Comparison of ENCODE assay signal across 13 mouse cellular contexts in the genomic region with DNA sequence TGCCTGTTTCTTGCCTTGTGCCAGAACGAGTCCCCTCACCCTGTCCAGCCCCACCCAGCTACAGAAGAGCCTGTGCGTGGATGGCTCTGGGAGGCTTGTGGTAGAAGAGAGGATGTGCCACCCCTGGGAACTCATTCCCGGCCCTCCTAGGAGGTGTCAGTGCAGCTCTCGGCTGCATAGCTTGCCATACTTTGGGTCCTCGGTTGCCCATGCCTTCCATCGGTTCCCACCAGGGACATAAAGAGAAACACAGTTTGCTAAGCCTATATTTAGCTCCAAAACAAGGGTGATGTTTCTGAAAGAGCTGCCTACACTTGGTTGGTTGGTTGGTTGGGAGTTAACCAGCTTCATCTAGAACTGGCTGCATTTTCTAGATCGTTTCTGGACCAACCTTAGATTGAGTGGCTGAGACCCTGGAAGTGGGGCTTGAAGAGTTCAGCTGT. TPM values are rescaled to one million over a fixed set of nuclear protein-coding genes. Genes with fewer than 3 reads are reported as not detected.
DNase-seq lines count a peak whose midpoint lies in the region; ATAC-seq and TF ChIP-seq lines count a peak whose summit lies in the region.
"Had no signal": no experiment of that assay in that cellular context is flagged by ENCODE, and none has a peak within 500 bp of the region (broad histone marks: within the 10 kb centered on the region; RNA-seq: fewer than 3 reads in every experiment).

No protein-coding gene starts in this region.

- H3K4me2 ChIP-seq in kidney, postnatal 0 days (ENCODE audit: low read length): peak overlapping the region; percentile 77; the same call in 1 of the 2 replicates
- H3K4me2 ChIP-seq in hindbrain, embryonic 11.5 days (replicated peaks; ENCODE audit: low read depth, low read length): peak overlapping the region; percentile 70
- H3K4me2 ChIP-seq in midbrain, embryonic 16.5 days (ENCODE audit: low read length): peak overlapping the region; percentile 68
- H3K4me2 ChIP-seq: heart, embryonic 11.5 days; liver, embryonic 15.5 days had no signal

- no peak overlapping the region for H3K27ac ChIP-seq in kidney, postnatal 0 days
- H3K27ac ChIP-seq in embryonic facial prominence, embryonic 10.5 days (replicated peaks): no peak overlapping the region
- no peak overlapping the region for H3K27ac ChIP-seq in hindbrain, embryonic 11.5 days (ENCODE audit: low read depth, low read length)
- peak overlapping the region; percentile 83 for H3K27ac ChIP-seq in midbrain, embryonic 16.5 days (ENCODE audit: low read length)
- H3K27ac ChIP-seq: intestine, embryonic 15.5 days; liver, embryonic 15.5 days had no signal

- 9% methylated on average over 7 of the region's 7 CpGs for WGBS in kidney, postnatal 0 days
- 10% methylated on average over 7 of the region's 7 CpGs for WGBS in embryonic facial prominence, embryonic 10.5 days
- 6% methylated on average over 7 of the region's 7 CpGs for WGBS in hindbrain, embryonic 11.5 days
- 8% methylated on average over 7 of the region's 7 CpGs for WGBS in midbrain, embryonic 16.5 days

- ATAC-seq in kidney, postnatal 0 days (replicated peaks; ENCODE audit: low FRiP score, low read depth): no peak
- ATAC-seq in hindbrain, embryonic 11.5 days (ENCODE audit: low FRiP score): no peak
- no peak for ATAC-seq in midbrain, embryonic 16.5 days
- ATAC-seq: intestine, embryonic 15.5 days had no signal

- H3K27me3 ChIP-seq in kidney, postnatal 0 days (ENCODE audit: insufficient read depth, low read length): peaks cover 36% of the 10 kb centered on the region
- H3K27me3 ChIP-seq in embryonic facial prominence, embryonic 10.5 days (replicated peaks; ENCODE audit: low read depth, poor library complexity, severe bottlenecking): peaks cover 90% of the 10 kb centered on the region
- H3K27me3 ChIP-seq in hindbrain, embryonic 11.5 days (ENCODE audit: control insufficient read depth, insufficient read depth, low read length): peaks cover 40% of the 10 kb centered on the region
- H3K27me3 ChIP-seq in midbrain, embryonic 16.5 days (ENCODE audit: control insufficient read depth, insufficient read depth, low read depth, low read length): no peaks in the 10 kb centered on the region; the same call in none of the 2 replicates

- no peak overlapping the region for H3K9ac ChIP-seq in kidney, postnatal 0 days (ENCODE audit: low read depth, low read length)
- H3K9ac ChIP-seq in hindbrain, embryonic 11.5 days (ENCODE audit: low read depth, low read length): no peak overlapping the region
- peak overlapping the region; percentile 81 for H3K9ac ChIP-seq in midbrain, embryonic 16.5 days (ENCODE audit: low read depth, low read length)
- H3K9ac ChIP-seq: intestine, embryonic 15.5 days; liver, embryonic 15.5 days had no signal

- no peaks in the 10 kb centered on the region for H3K9me3 ChIP-seq in kidney, postnatal 0 days (replicated peaks; ENCODE audit: low read length)
- H3K9me3 ChIP-seq in embryonic facial prominence, embryonic 10.5 days: 0 out of 2 replicates have a peak, but pooled peaks cover 2% of the 10 kb centered on the region
- no peaks in the 10 kb centered on the region for H3K9me3 ChIP-seq in hindbrain, embryonic 11.5 days (ENCODE audit: control insufficient read depth, low read length)
- no peaks in the 10 kb centered on the region for H3K9me3 ChIP-seq in midbrain, embryonic 16.5 days (replicated peaks; ENCODE audit: control insufficient read depth, low read length, poor library complexity, severe bottlenecking)
- H3K9me3 ChIP-seq: intestine, embryonic 15.5 days; liver, embryonic 15.5 days had no signal

- TF ChIP-seq CTCF in kidney, postnatal 0 days (IDR thresholded peaks at IDR 0.05; ENCODE audit: low read depth): no peak

- H3K4me3 ChIP-seq in kidney, postnatal 0 days (replicated peaks; ENCODE audit: low read depth, low read length): no peak overlapping the region
- H3K4me3 ChIP-seq in embryonic facial prominence, embryonic 10.5 days: peak overlapping the region; percentile 66
- no peak overlapping the region; the same call in 1 of the 2 replicates for H3K4me3 ChIP-seq in hindbrain, embryonic 11.5 days (ENCODE audit: low read depth, low read length)
- H3K4me3 ChIP-seq in midbrain, embryonic 16.5 days (ENCODE audit: low read depth, low read length): peak overlapping the region; percentile 65
- H3K4me3 ChIP-seq: intestine, embryonic 15.5 days; liver, embryonic 15.5 days had no signal

- no peaks in the 10 kb centered on the region for H3K36me3 ChIP-seq in kidney, postnatal 0 days (ENCODE audit: insufficient read depth, low read length)
- H3K36me3 ChIP-seq in embryonic facial prominence, embryonic 10.5 days (replicated peaks): no peaks in the 10 kb centered on the region
- H3K36me3 ChIP-seq in hindbrain, embryonic 11.5 days (ENCODE audit: control insufficient read depth, insufficient read depth, low read length): no peaks in the 10 kb centered on the region
- H3K36me3 ChIP-seq in midbrain, embryonic 16.5 days (ENCODE audit: control insufficient read depth, insufficient read depth, low read length): no peaks in the 10 kb centered on the region
- H3K36me3 ChIP-seq: intestine, embryonic 15.5 days; liver, embryonic 15.5 days had no signal

- DNase-seq in kidney, postnatal 0 days (ENCODE audit: low spot score): no peak
- no peak for DNase-seq in kidney, postnatal 25 days
- no peak for DNase-seq in embryonic facial prominence, embryonic 10.5 days (ENCODE audit: low spot score)
- no peak for DNase-seq in hindbrain, embryonic 11.5 days (ENCODE audit: low spot score)
- no peak for DNase-seq in gastrocnemius, adult 18-20 months (ENCODE audit: low spot score)
- DNase-seq in cerebellum, adult 11 months: no peak
- DNase-seq in testis, postnatal 14 days (ENCODE audit: low spot score): no peak
- DNase-seq: adrenal gland, adult 2 months; thymus, postnatal 14 days had no signal

- H3K4me1 ChIP-seq in kidney, postnatal 0 days (replicated peaks; ENCODE audit: insufficient read depth, low read length): peaks cover 14% of the 10 kb centered on the region
- H3K4me1 ChIP-seq in embryonic facial prominence, embryonic 10.5 days: peaks cover 40% of the 10 kb centered on the region
- H3K4me1 ChIP-seq in hindbrain, embryonic 11.5 days (replicated peaks; ENCODE audit: control insufficient read depth, insufficient read depth, low read length): peaks cover 5% of the 10 kb centered on the region
- H3K4me1 ChIP-seq in midbrain, embryonic 16.5 days (ENCODE audit: control insufficient read depth, insufficient read depth, low read length): peaks cover 26% of the 10 kb centered on the region; the same call in 1 of the 2 replicates
- H3K4me1 ChIP-seq: liver, embryonic 15.5 days had no signal

RNA-seq across cellular contexts. Expression of a gene that starts 2.6 kb away (rescaled TPM):
- 0.27 and 0.28 TPM in 2 replicates for polyA plus RNA-seq in kidney, postnatal 0 days (2015; fragmentation: Nextera tagmentation; extraction: Ambion mirVana)
- 0.23 and 0.34 TPM in 2 replicates for polyA plus RNA-seq in embryonic facial prominence, embryonic 10.5 days (2016; fragmentation: Nextera tagmentation; extraction: Ambion mirVana)
- polyA plus RNA-seq in hindbrain, embryonic 11.5 days (2014; fragmentation: Nextera tagmentation; extraction: Ambion mirVana): 0.70 and 0.74 TPM in 2 replicates
- polyA plus RNA-seq in midbrain, embryonic 16.5 days (2015; fragmentation: Nextera tagmentation; extraction: Ambion mirVana): 5.5 and 6.6 TPM in 2 replicates
- 1 to 10 TPM; 1.7 to 5.7 TPM for total RNA-seq in gastrocnemius, adult 18-20 months (2021)
- polyA plus RNA-seq: liver, embryonic 15.5 days had no signal

RNA-seq across cellular contexts. Expression of a gene that starts 58.6 kb away (rescaled TPM):
- polyA plus RNA-seq in kidney, postnatal 0 days (2015; fragmentation: Nextera tagmentation; extraction: Ambion mirVana): 22.0 and 25.5 TPM in 2 replicates
- 51.2 and 60.1 TPM in 2 replicates for polyA plus RNA-seq in embryonic facial prominence, embryonic 10.5 days (2016; fragmentation: Nextera tagmentation; extraction: Ambion mirVana)
- polyA plus RNA-seq in hindbrain, embryonic 11.5 days (2014; fragmentation: Nextera tagmentation; extraction: Ambion mirVana): 48.6 and 50.1 TPM in 2 replicates
- polyA plus RNA-seq in midbrain, embryonic 16.5 days (2015; fragmentation: Nextera tagmentation; extraction: Ambion mirVana): 100 and 125 TPM in 2 replicates
- 1 to 10 TPM; 2.4 to 5.0 TPM for total RNA-seq in gastrocnemius, adult 18-20 months (2021)

Comparison
In these comparisons a context has a peak if more than half of its experiments do, and no peak if none do; other contexts are left out.
1. H3K4me3 ChIP-seq: peak in embryonic facial prominence, embryonic 10.5 days (single experiment) and midbrain, embryonic 16.5 days (single experiment); none in kidney, postnatal 0 days (single experiment) and hindbrain, embryonic 11.5 days (single experiment).
2. Peak in every context shown above with its lines, with median percentiles within 50 percentile points of each other: H3K4me2 ChIP-seq.